Mouse (Mus musculus) liver, embryonic 14.5 days (tissue): ENCODE measurements around the gene Vps72.

Experiments used
- CTCF ChIP-seq: IDR thresholded peaks from 2 replicates; pipeline ENCODE4 v1.5.1; 2016; ENCODE audit warnings: antibody characterized with exemption, low read depth, control low read depth
- EP300 ChIP-seq: IDR thresholded peaks from 2 replicates; pipeline ENCODE4 v1.6.1; 2016; ENCODE audit warnings: antibody characterized with exemption, low read depth

- no peak for TF ChIP-seq CTCF
- no peak for TF ChIP-seq EP300
Measured at GRCm38 (mm10) chr3:95071606-95072005, 39.2 kb upstream of the Vps72 start.
